Mouse (Mus musculus) thymus, postnatal 10 days (tissue): ENCODE results near the gene Pard3b.

Experiments
- DNase-seq, 2 experiments: peaks; one replicate each; pipeline ENCODE4 v3.0.0; 2021; ENCODE audit warnings: low spot score in 2 of 2

The Pard3b gene

DNA sequence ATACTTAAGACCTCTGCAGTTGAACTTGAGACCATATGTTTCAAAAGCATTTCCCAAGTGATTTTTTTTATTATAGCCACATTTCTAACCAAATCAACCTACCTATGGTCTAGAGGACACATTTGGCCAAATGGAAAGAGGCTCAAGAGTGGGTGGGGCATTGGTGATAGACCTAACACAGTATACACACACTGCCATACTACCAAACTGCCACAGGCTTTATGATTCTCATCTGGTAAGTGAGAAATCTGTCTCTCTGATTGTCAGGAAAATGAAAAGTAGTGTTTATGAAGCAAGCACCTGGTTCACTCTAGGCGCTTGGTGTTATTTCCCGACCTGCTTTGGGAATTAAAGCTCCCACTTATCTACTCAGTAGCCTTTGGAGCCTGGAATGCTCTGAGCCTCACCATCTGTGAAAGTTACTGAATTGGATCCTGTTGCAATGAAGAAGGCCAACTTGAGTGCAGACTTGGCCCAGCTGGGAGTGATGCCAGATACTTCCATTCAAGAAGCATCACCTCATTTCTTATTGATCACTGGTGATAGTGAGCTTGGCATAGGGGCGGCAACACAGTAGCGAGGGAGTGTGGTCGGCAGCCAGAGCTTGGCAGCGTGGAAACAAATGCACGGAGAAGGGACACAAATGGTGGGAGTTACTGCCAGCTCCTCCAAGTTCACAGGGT lies 810.7 kb downstream of the Pard3b start:
- no peak for DNase-seq

GRCm38 (mm10) chr1:62465536-62465935 lies 826.9 kb downstream of the Pard3b start:
- no peak for DNase-seq

DNA sequence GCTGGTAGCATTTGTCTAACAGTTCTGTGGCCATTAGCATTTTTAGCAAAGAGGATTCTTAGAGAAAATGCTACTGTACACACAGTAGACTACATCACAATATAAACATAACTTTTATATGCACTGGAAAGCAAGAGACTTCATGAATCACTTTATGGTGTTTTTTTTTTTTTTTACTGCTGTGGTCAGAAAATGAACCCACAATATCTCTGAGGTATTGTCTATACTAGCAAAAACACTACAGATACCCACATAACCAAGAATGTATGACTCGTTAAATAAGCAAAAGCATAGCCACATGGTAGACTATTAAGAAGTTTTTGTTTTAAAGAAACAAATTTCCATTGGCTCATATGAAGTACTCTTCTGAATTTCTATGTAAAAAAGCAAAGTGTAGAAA lies 827.9 kb downstream of the Pard3b start:
- DNase-seq: no peak

DNA sequence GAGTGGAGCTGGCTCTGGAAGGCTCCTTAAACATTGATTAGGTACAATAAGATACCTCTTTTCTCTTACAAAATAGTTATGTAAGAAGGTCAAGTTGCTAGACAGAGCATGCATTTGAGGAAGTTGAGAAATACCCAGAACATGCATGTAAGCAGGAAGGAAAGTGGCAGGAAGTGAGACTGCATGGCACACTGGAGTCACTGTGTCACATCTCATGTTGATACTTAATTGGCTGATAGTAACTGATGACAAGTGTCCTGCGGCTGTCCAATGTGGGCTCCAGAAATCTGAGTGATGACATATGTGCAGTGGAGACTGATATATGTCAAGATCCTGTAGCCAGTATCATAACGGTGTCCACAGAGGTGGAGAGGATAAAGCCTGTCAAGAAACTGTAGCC lies 844.4 kb downstream of the Pard3b start:
- DNase-seq: no peak

GRCm38 (mm10) chr1:62488871-62489270 lies 850.2 kb downstream of the Pard3b start:
- no peak for DNase-seq

GRCm38 (mm10) chr1:62499146-62499545 lies 860.5 kb downstream of the Pard3b start:
- no peak for DNase-seq

DNA sequence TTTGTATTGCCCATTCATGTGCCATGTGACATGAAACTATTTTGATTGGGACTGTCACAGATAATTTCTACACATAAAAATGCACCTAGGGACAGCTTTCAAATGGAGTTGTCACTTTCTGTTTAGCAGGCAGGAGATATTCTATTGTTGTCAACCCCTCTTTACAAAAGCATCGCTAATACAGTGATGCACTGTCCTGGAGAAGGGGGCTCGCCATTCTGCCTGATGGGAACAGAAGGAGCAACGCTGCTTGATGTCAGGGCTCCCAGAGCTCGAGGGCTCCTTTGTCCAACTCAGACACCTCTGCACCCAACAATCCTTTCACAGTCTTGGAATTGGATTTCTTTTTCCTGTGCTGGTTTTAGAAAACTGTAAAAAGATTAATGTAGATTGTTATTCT lies 871.9 kb downstream of the Pard3b start:
- DNase-seq: no peak

GRCm38 (mm10) chr1:62511681-62512080 lies 873.1 kb downstream of the Pard3b start:
- DNase-seq: no peak

GRCm38 (mm10) chr1:62518621-62519213 lies 880.1 kb downstream of the Pard3b start:
- DNase-seq: no peak

DNA sequence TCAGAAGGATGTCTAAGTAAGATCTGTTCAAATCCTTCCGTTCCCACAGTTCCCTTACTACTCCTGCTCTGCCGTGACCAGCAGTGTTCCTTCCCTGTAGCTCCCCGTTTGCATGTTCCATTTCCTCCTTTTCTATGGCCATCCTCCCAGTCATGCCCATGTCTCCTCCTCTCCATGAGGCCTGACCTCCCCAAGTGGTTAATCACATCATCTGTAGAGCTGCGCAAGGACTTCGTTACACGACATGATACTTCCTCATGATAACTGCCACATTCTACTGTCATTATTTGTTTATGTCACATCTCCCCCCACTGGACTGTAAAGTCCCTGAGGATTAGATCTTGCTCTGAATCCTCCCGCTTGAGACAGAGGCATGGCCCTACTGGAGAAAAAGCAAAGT lies 882.7 kb downstream of the Pard3b start:
- no peak for DNase-seq

DNA sequence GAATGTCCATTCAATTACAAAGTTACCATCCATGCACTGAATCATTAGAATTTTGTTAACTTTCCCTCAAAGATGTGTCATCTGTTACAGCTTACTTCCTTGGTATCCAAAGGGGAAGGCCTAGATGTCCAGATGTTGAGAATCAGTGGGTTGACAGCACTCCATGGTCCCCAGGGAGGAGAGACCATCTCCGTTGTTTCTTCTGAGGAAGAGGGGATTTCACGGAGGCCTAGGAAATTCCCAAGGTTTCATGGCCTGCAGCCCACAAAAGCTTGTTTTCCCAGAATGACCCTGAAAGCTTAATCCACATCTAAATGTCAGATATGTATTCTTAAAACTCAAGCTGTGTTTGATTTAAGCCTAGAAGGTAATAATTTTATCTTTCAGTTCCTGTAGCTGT lies 884.1 kb downstream of the Pard3b start:
- no peak for DNase-seq

- no peak for DNase-seq
These were observed 889.2 kb downstream of the Pard3b start for GRCm38 (mm10) chr1:62527788-62528187.

GRCm38 (mm10) chr1:62529941-62530340 lies 891.3 kb downstream of the Pard3b start:
- DNase-seq: no peak

DNA sequence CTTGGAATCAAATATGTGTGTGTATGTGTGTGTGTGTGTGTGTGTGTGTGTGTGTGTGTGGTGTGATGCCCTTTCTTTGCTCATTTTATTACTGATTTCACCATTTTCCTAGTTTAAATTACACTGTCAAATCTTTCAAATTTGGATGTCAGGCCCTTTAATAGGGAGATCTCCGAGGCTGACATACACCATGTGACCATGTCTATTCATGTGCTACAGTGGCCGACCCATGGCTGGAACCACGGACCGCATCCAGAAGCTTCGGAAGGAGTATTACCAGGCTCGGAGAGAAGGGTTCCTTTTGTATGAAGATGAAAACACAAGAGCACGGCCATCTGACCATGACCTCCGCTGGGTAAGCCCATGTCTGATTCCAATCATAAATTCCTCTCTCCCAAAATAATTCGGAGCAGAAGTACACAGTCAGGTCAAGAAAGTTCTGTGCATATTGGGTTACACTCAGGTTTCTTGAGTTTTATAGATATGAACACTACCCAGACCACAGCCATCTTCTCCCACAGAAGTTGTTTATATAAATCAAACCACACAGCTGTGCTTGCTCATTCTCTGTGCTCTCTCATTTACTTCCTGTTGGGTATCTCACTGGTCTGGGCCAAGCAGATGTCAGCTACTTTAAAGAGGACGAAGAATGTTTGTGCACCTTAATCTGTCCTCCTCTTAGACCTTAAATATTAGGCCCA lies 894.0 kb downstream of the Pard3b start:
- no peak for DNase-seq

DNA sequence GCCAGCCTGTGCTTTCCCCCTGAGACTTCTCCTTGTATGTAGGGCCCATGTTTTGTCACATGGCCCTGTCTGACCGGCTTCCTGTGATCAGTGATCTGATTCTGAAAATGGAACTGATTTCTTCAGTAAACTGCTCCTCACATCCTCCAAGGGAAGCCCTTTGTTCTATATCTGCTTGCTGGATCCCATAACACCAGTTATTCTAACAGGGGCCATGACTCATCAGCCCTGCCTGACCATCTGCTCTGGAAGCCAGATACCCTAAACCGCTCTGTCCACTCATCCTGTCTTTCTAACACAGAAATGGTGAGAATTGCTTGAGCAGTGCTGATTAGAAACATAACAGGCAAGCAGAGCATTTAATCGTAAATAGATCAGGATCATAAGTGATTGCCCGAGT lies 910.3 kb downstream of the Pard3b start:
- no peak for DNase-seq

DNA sequence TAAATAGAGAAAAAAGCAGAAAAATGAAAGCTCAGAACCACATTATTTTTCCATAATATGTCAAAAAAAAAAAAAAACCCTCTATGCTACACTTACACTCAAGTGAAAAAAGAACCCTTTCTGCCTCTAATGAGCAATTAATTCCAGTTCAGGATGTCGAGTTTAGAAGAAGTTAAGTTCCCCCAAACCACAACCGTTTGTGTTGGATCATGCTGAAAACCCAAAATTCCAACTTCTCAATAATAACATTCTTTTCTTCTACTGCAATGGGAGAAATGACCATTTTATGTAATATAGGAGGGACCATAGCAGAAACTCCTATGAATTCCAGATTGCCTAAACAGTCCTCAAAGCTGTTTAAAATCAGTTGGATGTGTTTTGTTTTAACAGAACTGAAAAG lies 911.9 kb downstream of the Pard3b start:
- no peak for DNase-seq

DNA sequence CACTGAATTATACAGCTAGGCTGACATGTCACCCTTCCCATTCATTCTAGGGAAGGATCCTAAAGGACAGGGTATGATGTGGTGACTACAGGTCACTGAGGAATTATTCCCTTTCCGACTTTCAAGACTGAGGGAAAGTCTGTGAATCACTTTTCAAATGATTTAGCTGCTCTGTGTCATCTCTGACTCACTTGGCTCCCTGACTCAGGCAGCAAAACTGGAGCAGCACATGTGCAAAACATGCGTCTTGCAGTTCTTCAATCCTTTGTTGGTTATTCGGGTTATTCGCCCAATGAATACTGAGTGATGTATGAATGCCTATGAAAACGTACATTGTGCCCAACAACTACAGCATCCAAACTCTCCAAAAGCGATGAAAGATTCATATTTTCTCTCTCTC lies 912.9 kb downstream of the Pard3b start:
- DNase-seq: no peak

DNA sequence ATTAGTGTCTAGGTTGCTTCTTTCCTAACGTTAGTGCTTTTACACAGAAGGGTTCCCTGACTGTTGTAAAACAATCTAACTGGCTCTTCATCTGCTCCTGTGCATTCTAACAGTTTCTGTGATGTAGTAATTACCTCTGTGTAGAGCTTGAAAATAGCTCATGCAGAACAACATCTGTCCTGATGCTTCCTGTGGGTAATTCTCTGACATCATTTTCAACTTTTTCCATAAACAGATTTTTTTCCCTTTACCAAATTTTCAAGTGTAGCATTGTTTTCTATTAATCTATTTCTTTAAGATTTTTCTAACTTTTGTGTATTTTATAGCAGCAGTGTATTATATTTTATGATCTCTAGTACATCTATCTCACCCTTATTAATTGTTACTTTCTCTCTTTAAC lies 917.2 kb downstream of the Pard3b start:
- DNase-seq: no peak

DNA sequence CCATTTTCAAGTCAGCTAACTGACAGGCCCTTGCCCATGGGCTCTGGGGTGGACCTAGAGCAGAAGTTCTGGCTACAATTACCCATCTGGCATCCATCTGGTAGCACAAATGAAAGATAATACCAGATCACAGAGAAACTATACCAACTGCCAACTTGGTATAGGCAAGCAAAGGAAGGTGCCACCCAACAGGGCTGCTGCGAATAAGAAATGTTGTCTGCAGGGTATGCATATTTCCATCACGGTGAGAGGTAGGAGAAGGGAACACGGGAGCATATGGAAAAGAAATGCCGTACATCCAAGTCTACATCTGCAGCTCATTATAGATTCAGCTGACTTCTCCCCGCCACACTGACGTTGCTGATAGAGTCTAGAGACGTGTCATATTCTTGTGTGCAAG lies 924.4 kb downstream of the Pard3b start:
- DNase-seq: no peak

DNA sequence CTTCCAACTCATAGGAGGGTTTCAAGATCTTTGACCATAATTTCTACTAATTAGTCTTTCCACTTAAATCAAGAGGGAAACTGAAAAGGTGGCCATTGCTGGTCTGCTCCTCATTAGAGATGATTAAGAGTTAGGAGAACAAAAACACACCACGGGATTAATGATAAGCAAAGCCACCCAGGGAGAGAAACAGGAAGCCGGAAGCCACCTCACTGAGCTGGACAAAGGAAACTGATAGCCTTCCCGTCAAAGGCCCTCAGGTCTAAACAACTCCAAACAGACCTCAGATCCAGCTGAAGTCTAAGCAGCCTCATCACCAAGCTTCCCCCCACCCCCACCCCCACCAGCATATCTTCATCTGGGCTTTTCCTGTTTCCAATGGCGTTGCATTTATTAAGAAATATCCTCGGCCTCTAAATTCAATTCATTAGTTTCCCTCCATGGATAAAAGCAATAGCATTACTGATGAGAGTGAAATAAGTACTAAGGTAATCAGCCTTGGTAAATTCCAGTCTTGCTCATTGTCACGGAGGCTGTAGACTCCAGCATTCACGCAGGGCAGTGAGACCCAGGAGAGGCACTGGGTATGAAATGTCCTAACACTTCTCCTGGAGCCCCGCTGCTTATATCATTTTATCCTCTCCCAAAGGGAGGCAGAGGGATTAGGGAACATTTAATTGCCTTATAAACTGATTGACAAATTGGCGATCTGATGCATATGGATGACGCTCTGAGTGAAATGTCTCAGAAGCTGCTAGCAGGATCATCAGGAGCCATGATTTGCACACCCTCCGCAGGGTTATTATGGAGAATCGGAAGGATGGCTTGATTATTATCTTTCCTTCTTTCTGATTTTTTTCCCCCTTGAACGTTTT lies 925.9 kb downstream of the Pard3b start:
- DNase-seq: no peak

GRCm38 (mm10) chr1:62565120-62565809 lies 926.6 kb downstream of the Pard3b start:
- no peak for DNase-seq

- no peak for DNase-seq
These were observed 928.0 kb downstream of the Pard3b start for GRCm38 (mm10) chr1:62566596-62566995.
